Mouse (Mus musculus): ENCODE data around the gene Plekhg6. TPM values are rescaled to one million over a fixed set of nuclear protein-coding genes. Genes with fewer than 3 reads are reported as not detected.
A peak's percentile ranks its signal among the peaks of the same experiment; 100 is the strongest.

Plekhg6 gene
- polyA plus RNA-seq, 1 experiment from 2014 or later, result 0.08 TPM

DNA sequence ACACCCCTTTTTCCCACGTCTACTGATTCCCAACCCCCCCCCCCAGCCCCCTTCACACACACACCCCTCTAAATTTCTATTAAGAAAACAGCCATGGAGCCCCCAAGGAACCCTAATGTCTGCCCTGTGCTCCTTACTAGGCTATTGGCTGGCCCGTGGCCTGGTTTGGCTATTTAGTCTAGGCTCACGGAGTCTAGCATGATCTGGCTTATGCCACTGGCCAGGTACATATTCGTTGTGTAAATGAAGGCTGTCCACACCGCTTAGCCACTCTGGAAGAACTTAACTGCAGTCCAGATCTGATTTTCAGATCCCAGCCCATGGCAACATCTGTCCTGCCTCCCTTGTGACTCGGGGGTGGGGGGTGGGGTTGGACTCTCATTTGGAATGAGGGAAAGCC is 65.8 kb downstream of the Plekhg6 start:
- peaks cover 4% of the 10 kb centered on the region; the same call in 1 of the 2 replicates for H3K4me1 ChIP-seq (ENCODE audit: control insufficient read depth, insufficient read depth, low read length)
- 71% methylated on average over 6 of the region's 6 CpGs for WGBS
- DNase-seq (ENCODE audit: low spot score) (no peak), ATAC-seq (replicated peaks; ENCODE audit: insufficient number of reproducible peaks, low FRiP score, low TSS enrichment, low read depth) (no peak)
- no peaks in the 10 kb centered on the region for H3K36me3 ChIP-seq (replicated peaks; ENCODE audit: control insufficient read depth, insufficient read depth, low read depth, low read length)
- H3K4me3 ChIP-seq (ENCODE audit: low read depth, low read length), result no peak overlapping the region
- no peak overlapping the region for H3K9ac ChIP-seq (replicated peaks; ENCODE audit: low read length)
- no peak overlapping the region for H3K4me2 ChIP-seq (ENCODE audit: low read depth, low read length)
- H3K9me3 ChIP-seq (replicated peaks; ENCODE audit: control insufficient read depth, low read length), result no peaks in the 10 kb centered on the region
- peaks cover 3% of the 10 kb centered on the region; the same call in 1 of the 2 replicates for H3K27me3 ChIP-seq (ENCODE audit: control insufficient read depth, insufficient read depth, low read length)
- no peak overlapping the region for H3K27ac ChIP-seq (replicated peaks; ENCODE audit: low read depth, low read length)

DNA sequence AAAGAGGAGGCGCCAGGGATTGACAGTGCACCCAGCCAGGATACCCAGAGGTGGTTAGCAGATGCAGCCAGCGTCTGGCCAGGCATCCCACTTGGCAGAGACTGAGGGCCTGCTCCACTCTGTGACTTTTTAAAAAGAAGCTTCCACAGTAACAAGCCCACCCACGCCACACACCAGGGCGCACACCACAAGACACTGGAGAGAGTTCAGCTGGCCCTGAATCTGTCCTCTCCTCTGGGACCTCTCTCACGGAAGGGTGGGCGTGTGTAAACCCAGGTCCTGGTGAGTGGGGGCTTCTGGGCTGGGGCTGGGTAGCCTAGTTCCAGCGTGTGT is 66.4 kb downstream of the Plekhg6 start:
- Histone ChIP-seq H3K36me3 (replicated peaks; ENCODE audit: control insufficient read depth, insufficient read depth, low read depth, low read length) (no peaks in the 10 kb centered on the region), H3K4me2 (ENCODE audit: low read depth, low read length) (peak overlapping the region; percentile 78), H3K27me3 (ENCODE audit: control insufficient read depth, insufficient read depth, low read length) (peaks cover 3% of the 10 kb centered on the region; the same call in 1 of the 2 replicates), H3K27ac (replicated peaks; ENCODE audit: low read depth, low read length) (peak overlapping the region; percentile 53; the same call in 1 of the 2 replicates), H3K4me3 (ENCODE audit: low read depth, low read length) (peak overlapping the region; percentile 41; the same call in 1 of the 2 replicates), H3K4me1 (ENCODE audit: control insufficient read depth, insufficient read depth, low read length) (peaks cover 4% of the 10 kb centered on the region; the same call in 1 of the 2 replicates), H3K9me3 (replicated peaks; ENCODE audit: control insufficient read depth, low read length) (no peaks in the 10 kb centered on the region), H3K9ac (replicated peaks; ENCODE audit: low read length) (peak overlapping the region; percentile 84)
- peak; percentile 3; the same call in 1 of the 2 replicates for ATAC-seq (replicated peaks; ENCODE audit: insufficient number of reproducible peaks, low FRiP score, low TSS enrichment, low read depth)
- WGBS, result 62% methylated on average over 7 of the region's 7 CpGs
- DNase-seq (ENCODE audit: low spot score), result no peak

DNA sequence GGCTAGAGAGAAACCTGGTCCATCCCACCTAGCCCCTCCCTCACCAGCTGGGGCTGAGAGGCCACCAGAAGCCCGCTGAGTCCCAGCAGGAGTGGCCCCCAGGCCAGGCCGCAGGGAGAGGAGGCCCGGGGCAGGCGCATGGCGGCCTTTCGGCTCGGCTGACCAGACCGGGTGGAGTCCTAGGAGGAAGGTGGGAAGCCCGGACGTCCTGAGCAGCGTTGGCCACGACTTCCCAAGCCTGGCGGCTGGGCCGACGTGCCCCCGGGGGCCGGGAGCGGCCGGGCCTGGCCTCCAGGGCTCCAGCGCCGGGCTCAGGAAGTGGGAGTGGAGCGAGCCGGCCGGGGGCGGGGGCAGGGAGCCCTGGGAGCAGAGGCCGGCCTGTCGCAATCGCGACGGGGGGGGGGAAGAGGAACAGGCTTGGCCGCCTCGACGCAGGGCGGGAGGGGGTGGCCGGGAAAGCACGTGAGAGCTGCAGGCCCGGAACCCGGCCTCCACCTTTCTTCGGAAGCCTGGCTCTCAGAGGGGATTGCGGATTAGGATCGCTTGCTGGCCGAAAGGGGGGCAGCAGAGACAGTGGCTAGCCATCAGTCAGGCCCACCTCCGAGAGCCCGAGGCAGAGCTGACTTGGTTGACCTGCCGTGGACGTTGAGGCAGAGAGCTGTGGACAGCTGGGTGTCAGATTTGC is 66.9 kb downstream of the Plekhg6 start, which contains the start of gene Ltbr:
TSS of gene Ltbr (minus strand) at position 340 of the 685 bp plus-strand sequence.
- H3K9ac ChIP-seq (replicated peaks; ENCODE audit: low read length), result peak within 1 kb of the TSS; percentile 84
- peak within 1 kb of the TSS; percentile 41 for H3K4me3 ChIP-seq (ENCODE audit: low read depth, low read length)
- DNase-seq (ENCODE audit: low spot score) (peak; percentile 76), ATAC-seq (replicated peaks; ENCODE audit: insufficient number of reproducible peaks, low FRiP score, low TSS enrichment, low read depth) (peak; percentile 55)
- H3K36me3 ChIP-seq (replicated peaks; ENCODE audit: control insufficient read depth, insufficient read depth, low read depth, low read length), result no peaks in the 10 kb centered on the region
- peaks cover 4% of the 10 kb centered on the region; the same call in 1 of the 2 replicates for H3K4me1 ChIP-seq (ENCODE audit: control insufficient read depth, insufficient read depth, low read length)
- peak within 1 kb of the TSS; percentile 78 for H3K4me2 ChIP-seq (ENCODE audit: low read depth, low read length)
- H3K27me3 ChIP-seq (ENCODE audit: control insufficient read depth, insufficient read depth, low read length), result no peaks in the 10 kb centered on the region
- H3K27ac ChIP-seq (replicated peaks; ENCODE audit: low read depth, low read length), result peak within 1 kb of the TSS; percentile 53; the same call in 1 of the 2 replicates
- WGBS, result under 1% methylated on average over 41 of the region's 46 CpGs
- H3K9me3 ChIP-seq (replicated peaks; ENCODE audit: control insufficient read depth, low read length), result no peaks in the 10 kb centered on the region

Other genes with a start within 250 kb of the Plekhg6 start
- 66.3 and 69.8 TPM in 2 replicates for gene Nop2, start 248.9 kb downstream of the Plekhg6 start, polyA plus RNA-seq (2014; fragmentation: Nextera tagmentation; extraction: Ambion mirVana)
- 7.0 and 10.3 TPM in 2 replicates for gene Iffo1, start 235.6 kb downstream of the Plekhg6 start, polyA plus RNA-seq (2014; fragmentation: Nextera tagmentation; extraction: Ambion mirVana)
- gene Gapdh, start 214.3 kb downstream of the Plekhg6 start, polyA plus RNA-seq (2014; fragmentation: Nextera tagmentation; extraction: Ambion mirVana), result 2,314 and 2,539 TPM in 2 replicates
- gene Ncapd2, start 189.1 kb downstream of the Plekhg6 start, polyA plus RNA-seq (2014; fragmentation: Nextera tagmentation; extraction: Ambion mirVana), result 135 and 136 TPM in 2 replicates
- 205 and 217 TPM in 2 replicates for gene Mrpl51, start 189.0 kb downstream of the Plekhg6 start, polyA plus RNA-seq (2014; fragmentation: Nextera tagmentation; extraction: Ambion mirVana)
- gene Vamp1, start 165.2 kb downstream of the Plekhg6 start, polyA plus RNA-seq (2014; fragmentation: Nextera tagmentation; extraction: Ambion mirVana), result 1.2 and 1.4 TPM in 2 replicates
- gene Tapbpl, start 148.9 kb downstream of the Plekhg6 start, polyA plus RNA-seq (2014; fragmentation: Nextera tagmentation; extraction: Ambion mirVana), result 1.0 and 1.1 TPM in 2 replicates
- 0.22 TPM in 1 of 2 replicates, not detected in the other for gene Cd27, start 143.8 kb downstream of the Plekhg6 start, polyA plus RNA-seq (2014; fragmentation: Nextera tagmentation; extraction: Ambion mirVana)
- gene Tuba3a, start 94.8 kb downstream of the Plekhg6 start, polyA plus RNA-seq (2014; fragmentation: Nextera tagmentation; extraction: Ambion mirVana), result 0.22 TPM in 1 of 2 replicates, not detected in the other
- 22.8 and 24.3 TPM in 2 replicates for gene Ltbr, start 66.9 kb downstream of the Plekhg6 start, polyA plus RNA-seq (2014; fragmentation: Nextera tagmentation; extraction: Ambion mirVana)
- gene Scnn1a, start 60.1 kb downstream of the Plekhg6 start, polyA plus RNA-seq (2014; fragmentation: Nextera tagmentation; extraction: Ambion mirVana), result 0.88 and 1.1 TPM in 2 replicates
- 36.6 and 39.5 TPM in 2 replicates for gene Tnfrsf1a, start 31.4 kb downstream of the Plekhg6 start, polyA plus RNA-seq (2014; fragmentation: Nextera tagmentation; extraction: Ambion mirVana)
- 55.3 and 55.4 TPM in 2 replicates for gene Cd9, start 114.0 kb upstream of the Plekhg6 start, polyA plus RNA-seq (2014; fragmentation: Nextera tagmentation; extraction: Ambion mirVana)
- 6.7 and 8.0 TPM in 2 replicates for gene Vwf, start 166.0 kb upstream of the Plekhg6 start, polyA plus RNA-seq (2014; fragmentation: Nextera tagmentation; extraction: Ambion mirVana)